Mouse (Mus musculus): ENCODE data around the gene Tectb. TPM values are rescaled to one million over a fixed set of nuclear protein-coding genes. Genes with fewer than 3 reads are reported as not detected.

Tectb gene
- polyA plus RNA-seq, 1 experiment from 2014 or later = not detected

DNA sequence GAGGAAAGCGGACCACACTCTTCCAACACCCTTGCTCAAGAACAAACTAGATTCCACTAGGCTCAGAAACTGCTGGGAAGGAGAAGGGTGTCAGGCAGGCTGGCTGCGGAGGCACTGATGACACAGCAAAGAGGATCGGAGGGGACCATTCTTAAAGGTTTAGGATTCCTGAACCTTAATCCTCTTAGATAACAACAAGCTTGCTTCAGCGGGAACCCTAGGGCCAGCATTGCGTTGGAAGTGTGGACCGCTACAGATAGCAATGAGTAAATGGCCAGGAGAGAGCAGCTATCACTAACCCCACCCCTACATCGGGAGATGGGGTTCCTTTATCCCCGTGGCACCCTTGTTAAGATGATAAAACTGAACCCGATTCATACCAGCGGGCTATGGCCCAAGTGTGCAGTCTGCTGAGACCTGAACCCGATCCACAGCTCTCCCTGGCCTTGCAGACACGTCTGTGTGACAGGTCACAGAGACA lies 38.2 kb downstream of the Tectb start:
- no peak for DNase-seq (ENCODE audit: extremely low spot score, low spot score)
- Histone ChIP-seq H3K27me3 (ENCODE audit: poor library complexity, severe bottlenecking) (peaks cover 7% of the 10 kb centered on the region), H3K4me1 (peaks cover 20% of the 10 kb centered on the region), H3K27ac (peak overlapping the region; percentile 63), H3K9me3 (no peaks in the 10 kb centered on the region), H3K36me3 (replicated peaks) (no peaks in the 10 kb centered on the region), H3K4me3 (peak overlapping the region; percentile 52)
- WGBS = 9% methylated on average over 12 of the region's 12 CpGs

DNA sequence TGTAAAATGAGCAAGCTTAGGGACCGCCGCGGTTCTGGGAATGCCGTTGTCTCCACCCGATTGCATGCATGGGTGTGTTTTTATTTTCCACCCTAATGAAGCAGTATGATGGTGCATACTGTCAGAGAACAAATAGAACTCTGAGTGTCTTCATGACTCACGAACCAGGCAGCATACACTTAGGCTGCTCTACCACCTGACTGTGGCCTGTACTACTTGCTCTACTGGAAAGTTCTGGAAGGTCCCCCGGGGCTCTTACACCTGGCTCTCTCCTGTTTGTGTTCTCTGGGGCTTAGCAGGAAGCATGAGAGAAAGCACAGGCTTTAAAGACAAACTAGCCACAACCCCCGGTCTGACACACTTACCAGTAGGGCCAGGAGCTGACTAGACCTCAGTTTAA lies 38.8 kb downstream of the Tectb start:
- no peaks in the 10 kb centered on the region for H3K36me3 ChIP-seq (replicated peaks)
- H3K9me3 ChIP-seq = no peaks in the 10 kb centered on the region
- 79% methylated on average over 8 of the region's 8 CpGs for WGBS
- DNase-seq (ENCODE audit: extremely low spot score, low spot score) = no peak
- H3K27ac ChIP-seq = 0 out of 2 replicates have a peak overlapping the region, but pooled peaks have one; percentile 63
- H3K4me3 ChIP-seq = peak overlapping the region; percentile 52; the same call in 1 of the 2 replicates
- peaks cover 20% of the 10 kb centered on the region for H3K4me1 ChIP-seq
- peaks cover 7% of the 10 kb centered on the region for H3K27me3 ChIP-seq (ENCODE audit: poor library complexity, severe bottlenecking)

DNA sequence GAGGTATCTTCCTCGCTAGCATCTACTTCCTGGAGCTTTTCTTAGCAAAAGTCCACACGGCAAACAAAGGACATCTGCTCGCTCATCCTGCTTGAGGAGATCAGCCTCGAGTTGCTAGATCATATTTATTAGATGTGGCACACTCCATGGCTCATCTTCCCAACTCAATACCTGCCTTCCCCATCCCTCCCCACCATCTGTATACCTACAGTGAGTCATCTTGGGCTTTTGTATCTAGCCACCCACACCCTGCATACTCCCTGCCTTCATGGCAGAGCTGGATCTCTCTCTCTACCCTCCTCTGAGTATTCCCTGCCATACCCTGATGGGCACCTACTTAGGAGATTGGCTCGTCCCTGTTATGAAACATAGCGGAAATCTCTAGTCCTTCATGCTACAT lies 40.7 kb downstream of the Tectb start:
- peaks cover 7% of the 10 kb centered on the region for H3K27me3 ChIP-seq (ENCODE audit: poor library complexity, severe bottlenecking)
- WGBS = 86% methylated on average over 6 of the region's 6 CpGs
- no peak overlapping the region for H3K27ac ChIP-seq
- H3K9me3 ChIP-seq = no peaks in the 10 kb centered on the region
- no peak overlapping the region for H3K4me3 ChIP-seq
- DNase-seq (ENCODE audit: extremely low spot score, low spot score) = no peak
- H3K36me3 ChIP-seq (replicated peaks) = no peaks in the 10 kb centered on the region
- peaks cover 24% of the 10 kb centered on the region for H3K4me1 ChIP-seq

DNA sequence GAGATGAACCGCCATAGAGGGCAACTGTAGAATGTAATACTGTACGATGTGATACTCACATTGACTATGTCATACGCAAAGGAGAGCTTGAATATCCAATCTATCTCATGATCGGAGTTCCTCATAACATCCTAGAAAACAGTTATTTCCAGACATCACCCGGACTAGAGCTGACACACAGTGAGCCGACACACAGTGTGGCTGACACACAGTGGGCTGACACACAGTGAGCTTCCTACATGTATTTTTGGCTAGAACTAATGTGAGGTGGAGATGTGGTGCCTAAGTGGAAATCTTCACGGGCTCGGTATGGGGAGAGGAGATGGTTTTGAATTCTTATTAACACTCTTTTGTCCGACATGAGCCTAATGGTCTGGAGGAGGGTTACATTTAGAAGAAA lies 41.7 kb downstream of the Tectb start:
- H3K27ac ChIP-seq = no peak overlapping the region
- WGBS = 94% methylated on average over 9 of the region's 9 CpGs
- peaks cover 24% of the 10 kb centered on the region for H3K4me1 ChIP-seq
- H3K9me3 ChIP-seq = no peaks in the 10 kb centered on the region
- no peaks in the 10 kb centered on the region for H3K36me3 ChIP-seq (replicated peaks)
- peaks cover 7% of the 10 kb centered on the region for H3K27me3 ChIP-seq (ENCODE audit: poor library complexity, severe bottlenecking)
- H3K4me3 ChIP-seq = no peak overlapping the region
- no peak for DNase-seq (ENCODE audit: extremely low spot score, low spot score)

DNA sequence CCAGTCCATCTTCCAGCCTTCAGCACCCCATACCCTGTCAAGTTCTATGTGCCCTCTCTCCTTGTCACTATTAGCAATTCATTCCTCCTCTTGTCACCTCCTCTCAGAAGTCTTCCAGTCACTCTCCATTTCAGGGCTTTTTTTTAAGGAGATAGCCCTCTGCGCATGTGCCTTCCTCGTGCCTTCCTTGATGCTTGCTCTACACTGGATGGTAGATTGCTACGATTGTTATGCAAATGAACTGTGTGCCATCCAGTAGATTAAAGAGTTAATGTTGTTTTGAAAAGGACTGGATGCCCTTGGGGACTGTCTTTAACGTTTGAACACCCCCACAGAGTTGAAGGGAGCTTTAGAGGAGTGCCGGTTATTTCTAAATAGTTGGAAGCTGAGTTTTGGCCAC lies 46.1 kb downstream of the Tectb start:
- no peaks in the 10 kb centered on the region for H3K9me3 ChIP-seq
- 75% methylated on average over 5 of the region's 5 CpGs for WGBS
- no peaks in the 10 kb centered on the region for H3K36me3 ChIP-seq (replicated peaks)
- no peak for DNase-seq (ENCODE audit: extremely low spot score, low spot score)
- H3K27me3 ChIP-seq (ENCODE audit: poor library complexity, severe bottlenecking) = no peaks in the 10 kb centered on the region
- H3K4me1 ChIP-seq = peaks cover 8% of the 10 kb centered on the region
- H3K4me3 ChIP-seq = no peak overlapping the region
- H3K27ac ChIP-seq = no peak overlapping the region

DNA sequence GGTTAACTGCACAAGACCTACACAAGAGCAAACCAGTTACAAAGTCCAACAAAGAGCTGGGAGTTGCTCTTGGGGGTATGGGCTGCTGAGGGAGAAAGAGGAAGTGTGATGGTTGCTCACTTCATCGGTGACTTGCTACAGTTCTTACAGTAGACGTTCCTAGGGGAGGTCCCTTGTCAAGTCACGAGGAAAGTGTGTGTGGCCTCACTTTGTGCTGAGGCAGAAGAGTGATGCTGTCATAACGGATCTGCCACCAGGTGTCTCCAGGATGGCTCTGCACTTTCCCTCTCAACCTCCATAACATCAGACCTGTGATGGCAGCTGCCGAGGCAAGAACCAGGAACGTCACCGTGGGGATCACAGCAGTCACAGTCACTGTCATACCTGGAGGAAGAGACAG lies 46.6 kb downstream of the Tectb start:
- Histone ChIP-seq H3K36me3 (replicated peaks) (no peaks in the 10 kb centered on the region), H3K4me3 (no peak overlapping the region), H3K4me1 (peaks cover 8% of the 10 kb centered on the region), H3K27me3 (ENCODE audit: poor library complexity, severe bottlenecking) (no peaks in the 10 kb centered on the region), H3K27ac (no peak overlapping the region), H3K9me3 (no peaks in the 10 kb centered on the region)
- DNase-seq (ENCODE audit: extremely low spot score, low spot score) = no peak
- WGBS = 89% methylated on average over 7 of the region's 7 CpGs

DNA sequence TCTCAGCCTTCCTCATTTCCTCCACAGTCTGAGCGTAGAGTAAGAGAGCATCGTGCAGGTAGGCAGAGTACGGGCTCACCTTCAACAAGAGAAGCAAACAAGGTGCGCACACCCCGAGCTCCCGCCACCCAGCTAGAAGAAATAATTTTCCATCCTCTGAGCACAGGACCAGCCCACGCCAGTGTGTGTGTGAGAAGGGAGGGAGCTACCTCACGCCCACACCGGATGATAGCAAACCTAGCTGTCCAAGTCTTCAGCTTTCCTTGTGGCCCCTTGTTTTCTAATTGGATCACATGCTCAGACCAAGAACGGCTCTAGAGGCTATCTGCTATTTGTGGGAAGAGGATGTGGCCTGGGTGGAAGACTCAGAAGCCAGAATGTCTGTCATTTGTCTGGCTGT lies 50.5 kb downstream of the Tectb start:
- no peaks in the 10 kb centered on the region for H3K27me3 ChIP-seq (ENCODE audit: poor library complexity, severe bottlenecking)
- no peak overlapping the region for H3K4me3 ChIP-seq
- no peaks in the 10 kb centered on the region for H3K36me3 ChIP-seq (replicated peaks)
- no peaks in the 10 kb centered on the region for H3K4me1 ChIP-seq
- no peaks in the 10 kb centered on the region for H3K9me3 ChIP-seq
- 84% methylated on average over 10 of the region's 10 CpGs for WGBS
- no peak overlapping the region for H3K27ac ChIP-seq
- DNase-seq (ENCODE audit: extremely low spot score, low spot score) = no peak

DNA sequence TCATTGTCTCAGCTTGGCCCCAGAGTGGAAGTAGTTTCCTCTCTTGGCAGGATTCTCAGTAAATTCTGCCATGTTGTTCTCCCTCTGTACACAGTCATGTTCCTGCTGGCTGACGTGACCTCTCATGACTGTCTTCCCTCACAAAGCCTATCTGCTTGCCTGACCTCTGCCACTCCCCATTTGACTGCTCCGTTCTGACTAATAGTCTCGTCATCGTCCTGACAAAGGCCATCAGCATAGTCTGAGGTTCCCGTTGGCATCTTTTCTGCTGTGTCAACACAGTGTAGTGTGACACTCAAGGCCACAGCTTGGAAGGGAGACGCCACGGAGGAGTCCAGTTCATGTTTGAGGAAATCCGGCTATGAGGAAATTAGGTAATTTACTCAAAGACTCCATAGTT lies 51.6 kb downstream of the Tectb start:
- DNase-seq (ENCODE audit: extremely low spot score, low spot score) = no peak
- Histone ChIP-seq H3K9me3 (no peaks in the 10 kb centered on the region), H3K36me3 (replicated peaks) (no peaks in the 10 kb centered on the region), H3K27ac (no peak overlapping the region), H3K4me3 (no peak overlapping the region), H3K4me1 (no peaks in the 10 kb centered on the region), H3K27me3 (ENCODE audit: poor library complexity, severe bottlenecking) (no peaks in the 10 kb centered on the region)
- WGBS = 86% methylated on average over 8 of the region's 8 CpGs

DNA sequence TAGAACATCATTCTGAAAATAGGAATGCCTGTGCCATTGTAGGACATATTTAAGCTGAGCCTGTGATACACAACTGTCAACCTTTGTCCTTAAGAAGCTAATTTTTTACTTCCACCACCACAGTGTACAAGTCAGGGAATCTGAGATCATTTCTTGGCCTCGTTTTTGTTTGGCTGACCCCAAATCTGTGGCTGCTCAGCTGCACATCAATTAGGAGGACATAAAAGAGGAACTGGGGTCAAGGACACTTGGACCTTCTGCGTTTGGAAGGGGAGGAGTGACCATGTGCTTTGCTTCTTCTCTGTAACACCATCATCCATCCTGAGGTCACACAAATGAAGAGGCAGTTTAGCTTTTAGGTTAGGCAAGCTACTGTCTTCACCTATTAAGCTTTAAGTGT lies 55.5 kb downstream of the Tectb start:
- Histone ChIP-seq H3K9me3 (no peaks in the 10 kb centered on the region), H3K4me1 (no peaks in the 10 kb centered on the region), H3K27me3 (ENCODE audit: poor library complexity, severe bottlenecking) (no peaks in the 10 kb centered on the region), H3K27ac (no peak overlapping the region), H3K36me3 (replicated peaks) (no peaks in the 10 kb centered on the region), H3K4me3 (no peak overlapping the region)
- WGBS = 70% methylated on average over 2 of the region's 2 CpGs
- no peak for DNase-seq (ENCODE audit: extremely low spot score, low spot score)

DNA sequence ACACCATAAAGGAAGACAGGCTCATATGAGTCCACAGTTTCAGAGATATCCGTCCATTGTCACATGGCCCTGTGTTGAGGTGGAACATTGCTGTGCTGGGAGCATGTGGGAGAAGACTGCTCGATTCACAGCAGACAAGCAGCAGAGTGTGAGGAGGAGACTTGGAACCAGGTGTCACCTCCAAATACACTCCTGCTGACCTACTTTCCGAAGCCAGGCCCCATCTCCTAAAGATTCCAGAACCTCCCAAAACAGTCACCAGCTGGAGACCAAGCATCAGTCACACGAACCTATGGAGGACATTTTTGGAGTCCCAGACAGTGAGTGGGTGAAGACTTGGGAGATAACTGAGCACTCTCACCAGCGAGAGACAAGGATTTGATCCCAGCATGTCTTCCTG lies 56.0 kb downstream of the Tectb start:
- H3K4me1 ChIP-seq = no peaks in the 10 kb centered on the region
- no peaks in the 10 kb centered on the region for H3K9me3 ChIP-seq
- no peaks in the 10 kb centered on the region for H3K27me3 ChIP-seq (ENCODE audit: poor library complexity, severe bottlenecking)
- H3K27ac ChIP-seq = no peak overlapping the region
- no peak overlapping the region for H3K4me3 ChIP-seq
- 88% methylated on average over 5 of the region's 5 CpGs for WGBS
- no peak for DNase-seq (ENCODE audit: extremely low spot score, low spot score)
- H3K36me3 ChIP-seq (replicated peaks) = no peaks in the 10 kb centered on the region

DNA sequence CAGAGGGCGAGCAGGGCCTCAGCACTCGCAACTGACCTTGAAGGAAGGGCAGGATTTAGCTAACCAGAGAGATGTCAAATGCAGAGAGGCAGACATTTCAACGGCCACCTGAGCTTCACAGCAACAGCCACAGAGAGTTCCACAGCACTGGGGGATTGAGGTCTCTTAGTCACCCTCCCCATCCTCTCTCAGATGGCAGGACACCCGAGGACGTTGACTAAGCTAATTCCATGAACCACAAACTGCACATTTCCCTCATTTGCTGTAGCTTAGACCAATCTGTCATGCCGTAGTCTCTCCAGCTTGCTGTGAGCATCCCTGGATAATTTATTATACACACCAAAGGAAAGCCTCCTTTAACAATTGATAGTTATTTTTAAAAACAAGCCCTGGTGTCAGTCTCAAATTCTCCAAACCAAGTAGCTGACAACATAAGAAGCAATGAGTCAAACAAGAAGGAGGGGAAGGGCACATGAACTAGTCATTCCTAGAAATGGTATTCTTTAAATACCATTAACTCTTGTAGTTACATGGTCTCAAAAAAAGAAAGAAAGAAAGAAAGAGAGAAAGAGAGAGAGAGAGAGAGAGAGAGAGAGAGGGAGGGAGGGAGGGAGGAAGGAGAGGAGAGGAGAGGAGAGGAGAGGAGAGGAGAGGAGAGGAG lies 59.4 kb downstream of the Tectb start:
- Histone ChIP-seq H3K4me3 (no peak overlapping the region), H3K27ac (no peak overlapping the region), H3K4me1 (peaks cover 4% of the 10 kb centered on the region), H3K36me3 (replicated peaks) (no peaks in the 10 kb centered on the region), H3K9me3 (no peaks in the 10 kb centered on the region), H3K27me3 (ENCODE audit: poor library complexity, severe bottlenecking) (no peaks in the 10 kb centered on the region)
- DNase-seq (ENCODE audit: extremely low spot score, low spot score) = no peak
- 82% methylated on average over 6 of the region's 6 CpGs for WGBS

DNA sequence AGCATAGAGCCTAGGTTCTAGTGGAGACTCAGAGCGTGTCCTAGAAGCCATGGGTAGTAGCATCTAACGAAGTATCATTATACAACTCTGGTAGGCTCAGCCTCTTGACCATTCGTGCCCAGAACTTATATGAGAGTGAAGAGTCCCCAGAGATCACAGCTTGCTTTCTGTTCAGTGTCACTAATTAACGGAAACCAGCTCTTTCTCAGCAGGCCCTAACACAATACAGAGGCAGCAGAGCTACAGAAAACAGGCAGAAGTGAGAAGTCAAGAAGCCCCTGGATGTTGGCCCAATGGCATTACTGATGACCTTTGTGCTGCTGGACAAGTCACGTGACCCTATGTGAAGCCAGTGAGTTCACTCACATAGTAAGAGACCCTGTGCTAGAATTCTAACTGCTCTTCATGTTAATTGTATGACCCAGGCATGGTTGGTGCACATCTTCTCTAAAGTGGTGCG lies 60.7 kb downstream of the Tectb start, which contains the start of gene Gucy2g:
Gucy2g (minus strand) TSS at position 51 of the 460 bp plus-strand sequence.
- 81% methylated on average over 6 of the region's 6 CpGs for WGBS

DNA sequence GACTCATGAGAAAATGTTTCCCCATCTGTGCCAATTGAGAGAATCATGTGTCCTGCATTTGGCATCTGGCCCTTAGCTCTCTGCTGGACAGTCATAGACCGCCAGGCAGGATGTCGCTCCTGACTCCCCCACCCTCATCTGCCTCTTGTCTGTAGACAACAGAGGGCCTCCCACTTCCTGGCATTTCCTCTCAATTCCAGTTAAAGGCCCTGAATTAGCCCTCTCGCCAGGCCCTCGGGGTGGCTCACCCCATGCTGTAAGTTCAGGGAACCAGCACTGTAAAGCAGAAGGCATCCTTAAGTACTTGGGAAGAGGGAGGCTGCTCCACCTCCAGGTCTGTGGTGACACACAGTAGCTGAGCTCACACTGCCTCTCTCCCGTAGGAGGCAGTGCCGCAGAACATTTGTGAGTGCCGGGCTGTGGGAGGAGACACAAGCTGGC lies 64.3 kb downstream of the Tectb start:
- Histone ChIP-seq H3K4me1 (peaks cover 8% of the 10 kb centered on the region), H3K36me3 (replicated peaks) (no peaks in the 10 kb centered on the region), H3K27me3 (ENCODE audit: poor library complexity, severe bottlenecking) (no peaks in the 10 kb centered on the region), H3K9me3 (no peaks in the 10 kb centered on the region), H3K4me3 (no peak overlapping the region), H3K27ac (no peak overlapping the region)
- DNase-seq (ENCODE audit: extremely low spot score, low spot score) = no peak
- WGBS = 36% methylated on average over 7 of the region's 7 CpGs

More for the DNA sequence above, 60.7 kb downstream of the Tectb start, which contains the start of gene Gucy2g:
- Histone ChIP-seq H3K4me3 (no peak within 1 kb of the TSS), H3K36me3 (replicated peaks) (no peaks in the 10 kb centered on the region), H3K27me3 (ENCODE audit: poor library complexity, severe bottlenecking) (no peaks in the 10 kb centered on the region), H3K4me1 (peaks cover 8% of the 10 kb centered on the region), H3K27ac (no peak within 1 kb of the TSS), H3K9me3 (no peaks in the 10 kb centered on the region)
- DNase-seq (ENCODE audit: extremely low spot score, low spot score) = no peak
